Mouse (Mus musculus): ENCODE results near the gene Gm20388. TPM values are rescaled to one million over a fixed set of nuclear protein-coding genes. Genes with fewer than 3 reads are reported as not detected.

Gene Gm20388
- polyA plus RNA-seq, 2 experiments, result 8.5 TPM; not detected in 1

DNA sequence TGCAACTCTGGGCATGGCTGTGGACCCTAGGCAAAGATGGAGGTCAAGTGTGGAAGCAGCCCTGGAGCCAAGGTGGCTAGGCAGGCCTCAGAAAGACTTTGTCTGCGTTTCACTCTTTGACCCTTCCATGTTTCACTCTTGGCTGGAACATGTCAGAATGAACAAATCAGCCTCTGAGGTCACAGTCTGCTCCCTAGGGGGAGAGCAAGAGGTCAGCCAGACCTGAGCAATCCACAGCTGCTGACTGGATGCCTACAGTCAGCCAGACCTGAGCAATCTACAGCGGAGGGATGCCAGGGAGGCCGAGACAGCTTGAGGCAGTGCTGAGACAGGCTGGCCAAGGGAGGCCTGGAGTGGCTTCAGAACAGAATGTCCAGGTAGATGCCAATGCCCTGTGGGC is 3270.8 kb downstream of the Gm20388 start:
- TF ChIP-seq EP300 (IDR thresholded peaks at IDR 0.05; ENCODE audit: low read depth) (no peak), CTCF (IDR thresholded peaks at IDR 0.05; ENCODE audit: low read depth) (no peak)
- Histone ChIP-seq H3K27ac (no peak overlapping the region), H3K4me3 (ENCODE audit: insufficient read depth in 1 of 2, low read depth in 2 of 2, low read length in 2 of 2) (no peak overlapping the region), H3K4me1 (replicated peaks; ENCODE audit: control insufficient read depth in 2 of 2, insufficient read depth in 2 of 2, low read length in 1 of 2) (no peaks in the 10 kb centered on the region; a peak in 1 of 4 replicates), H3K9me3 (ENCODE audit: control insufficient read depth, low read length) (no peaks in the 10 kb centered on the region; the same call in 1 of the 2 replicates), H3K27me3 (ENCODE audit: control insufficient read depth, insufficient read depth, low read length) (no peaks in the 10 kb centered on the region), H3K4me2 (ENCODE audit: low read depth) (no peak overlapping the region), H3K9ac (replicated peaks) (no peak overlapping the region), H3K36me3 (replicated peaks; ENCODE audit: control insufficient read depth, insufficient read depth, low read depth) (no peaks in the 10 kb centered on the region)
- DNase-seq (ENCODE audit: low read depth in 3 of 3, low spot score in 3 of 3) (peak in 1 of 3 experiments; percentile 24), ATAC-seq (ENCODE audit: insufficient read depth) (peak; percentile 39; the same call in 1 of the 2 replicates)
- WGBS (ENCODE audit: insufficient replicate concordance), result 62% methylated on average over 3 of the region's 3 CpGs

- WGBS (ENCODE audit: insufficient replicate concordance), result 49% methylated on average over 19 of the region's 19 CpGs
- ATAC-seq (ENCODE audit: insufficient read depth), result no peak
- no peak for TF ChIP-seq EP300 (IDR thresholded peaks at IDR 0.05; ENCODE audit: low read depth)
- no peak for TF ChIP-seq CTCF (IDR thresholded peaks at IDR 0.05; ENCODE audit: low read depth)
- Histone ChIP-seq H3K27ac (no peak within 1 kb of the TSS), H3K4me2 (ENCODE audit: low read depth) (no peak within 1 kb of the TSS), H3K4me3 (ENCODE audit: insufficient read depth in 1 of 2, low read depth in 2 of 2, low read length in 2 of 2) (no peak within 1 kb of the TSS), H3K9me3 (ENCODE audit: control insufficient read depth, low read length) (no peaks in the 10 kb centered on the region), H3K4me1 (replicated peaks; ENCODE audit: control insufficient read depth in 2 of 2, insufficient read depth in 2 of 2, low read length in 1 of 2) (peaks cover 2 to 16% of the 10 kb centered on the region in 2 experiments; a peak in 3 of 4 replicates), H3K36me3 (replicated peaks; ENCODE audit: control insufficient read depth, insufficient read depth, low read depth) (no peaks in the 10 kb centered on the region), H3K27me3 (ENCODE audit: control insufficient read depth, insufficient read depth, low read length) (no peaks in the 10 kb centered on the region), H3K9ac (replicated peaks) (no peak within 1 kb of the TSS)
- DNase-seq (ENCODE audit: low read depth in 3 of 3, low spot score in 3 of 3), result no peak
These were observed 3275.1 kb downstream of the Gm20388 start, which contains the start of gene Dpep1 for GRCm38 (mm10) chr8:123185566-123186409. TSS of gene Dpep1 (plus strand) at chr8:123186242.

- no peak overlapping the region for H3K27ac ChIP-seq
- TF ChIP-seq EP300 (IDR thresholded peaks at IDR 0.05; ENCODE audit: low read depth) (no peak), CTCF (IDR thresholded peaks at IDR 0.05; ENCODE audit: low read depth) (no peak)
- H3K9me3 ChIP-seq (ENCODE audit: control insufficient read depth, low read length), result no peaks in the 10 kb centered on the region
- H3K4me2 ChIP-seq (ENCODE audit: low read depth), result no peak overlapping the region
- no peaks in the 10 kb centered on the region for H3K27me3 ChIP-seq (ENCODE audit: control insufficient read depth, insufficient read depth, low read length)
- peaks cover 2 to 22% of the 10 kb centered on the region in 2 experiments; a peak in 3 of 4 replicates for H3K4me1 ChIP-seq (replicated peaks; ENCODE audit: control insufficient read depth in 2 of 2, insufficient read depth in 2 of 2, low read length in 1 of 2)
- H3K36me3 ChIP-seq (replicated peaks; ENCODE audit: control insufficient read depth, insufficient read depth, low read depth), result no peaks in the 10 kb centered on the region
- ATAC-seq (ENCODE audit: insufficient read depth) (no peak), DNase-seq (ENCODE audit: low read depth in 3 of 3, low spot score in 3 of 3) (no peak)
- no peak overlapping the region for H3K4me3 ChIP-seq (ENCODE audit: insufficient read depth in 1 of 2, low read depth in 2 of 2, low read length in 2 of 2)
- WGBS (ENCODE audit: insufficient replicate concordance), result 70% methylated on average over 2 of the region's 2 CpGs
- H3K9ac ChIP-seq (replicated peaks), result no peak overlapping the region
These were observed 3277.4 kb downstream of the Gm20388 start for GRCm38 (mm10) chr8:123188006-123188405.

DNA sequence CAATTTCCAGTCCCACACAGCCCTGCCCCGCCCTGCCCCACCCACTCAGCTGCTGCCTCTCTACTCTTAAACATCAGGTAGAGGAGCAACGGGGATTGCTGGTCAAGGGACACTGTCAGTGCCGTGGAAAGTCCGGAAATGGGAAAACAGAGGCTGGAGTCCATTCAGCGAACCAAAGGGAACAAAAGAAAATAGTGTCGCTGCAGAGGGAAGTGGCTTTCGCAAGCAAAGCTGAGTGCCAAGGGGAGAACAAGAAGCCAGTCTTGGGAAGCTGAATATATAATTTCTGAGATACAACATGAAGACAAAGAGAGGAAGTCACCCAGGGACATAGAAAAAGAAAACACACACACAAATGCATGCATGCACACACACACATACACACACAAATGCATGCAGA is 3278.2 kb downstream of the Gm20388 start:
- Histone ChIP-seq H3K4me1 (replicated peaks; ENCODE audit: control insufficient read depth in 2 of 2, insufficient read depth in 2 of 2, low read length in 1 of 2) (peaks cover 2 to 22% of the 10 kb centered on the region in 2 experiments; a peak in 3 of 4 replicates), H3K27me3 (ENCODE audit: control insufficient read depth, insufficient read depth, low read length) (no peaks in the 10 kb centered on the region)
- WGBS (ENCODE audit: insufficient replicate concordance), result 38% methylated on average over 7 of the region's 7 CpGs

DNA sequence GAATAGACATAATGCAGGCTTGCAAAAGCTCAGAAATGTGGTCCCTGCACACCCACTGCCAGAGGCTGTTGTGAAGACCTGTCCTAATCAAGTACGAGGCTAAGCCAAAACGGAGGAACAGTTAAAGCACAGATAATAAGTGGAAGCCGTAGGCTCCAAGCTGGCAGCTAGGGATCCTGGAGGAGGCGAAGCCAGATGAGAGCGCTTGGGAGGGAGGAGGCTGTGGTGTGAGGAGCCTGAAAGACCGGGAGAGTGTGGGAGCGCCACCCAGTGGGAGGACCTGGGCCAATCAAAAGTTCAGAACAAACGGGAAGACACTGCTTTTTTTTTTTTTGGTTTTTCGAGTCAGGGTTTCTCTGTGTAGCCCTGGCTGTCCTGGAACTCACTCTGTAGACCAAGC is 3280.0 kb downstream of the Gm20388 start:
- Histone ChIP-seq H3K36me3 (replicated peaks; ENCODE audit: control insufficient read depth, insufficient read depth, low read depth) (no peaks in the 10 kb centered on the region), H3K4me3 (ENCODE audit: insufficient read depth in 1 of 2, low read depth in 2 of 2, low read length in 2 of 2) (no peak overlapping the region), H3K4me2 (ENCODE audit: low read depth) (no peak overlapping the region), H3K27me3 (ENCODE audit: control insufficient read depth, insufficient read depth, low read length) (no peaks in the 10 kb centered on the region), H3K27ac (no peak overlapping the region), H3K9ac (replicated peaks) (no peak overlapping the region), H3K4me1 (replicated peaks; ENCODE audit: control insufficient read depth in 2 of 2, insufficient read depth in 2 of 2, low read length in 1 of 2) (peaks cover 2 to 22% of the 10 kb centered on the region in 2 experiments; a peak in 3 of 4 replicates), H3K9me3 (ENCODE audit: control insufficient read depth, low read length) (no peaks in the 10 kb centered on the region)
- 3% methylated on average over 9 of the region's 9 CpGs for WGBS (ENCODE audit: insufficient replicate concordance)
- TF ChIP-seq EP300 (IDR thresholded peaks at IDR 0.05; ENCODE audit: low read depth) (no peak), CTCF (IDR thresholded peaks at IDR 0.05; ENCODE audit: low read depth) (peak; percentile 79)
- ATAC-seq (ENCODE audit: insufficient read depth) (no peak), DNase-seq (ENCODE audit: low read depth in 3 of 3, low spot score in 3 of 3) (peak; percentile 41 to 56 (median 49))

More for the DNA sequence above, 3278.2 kb downstream of the Gm20388 start:
- no peak overlapping the region for H3K27ac ChIP-seq
- H3K4me2 ChIP-seq (ENCODE audit: low read depth), result no peak overlapping the region
- no peaks in the 10 kb centered on the region for H3K9me3 ChIP-seq (ENCODE audit: control insufficient read depth, low read length)
- no peak overlapping the region for H3K4me3 ChIP-seq (ENCODE audit: insufficient read depth in 1 of 2, low read depth in 2 of 2, low read length in 2 of 2)
- TF ChIP-seq EP300 (IDR thresholded peaks at IDR 0.05; ENCODE audit: low read depth), result no peak
- ATAC-seq (ENCODE audit: insufficient read depth) (no peak), DNase-seq (ENCODE audit: low read depth in 3 of 3, low spot score in 3 of 3) (no peak)
- H3K9ac ChIP-seq (replicated peaks), result no peak overlapping the region
- H3K36me3 ChIP-seq (replicated peaks; ENCODE audit: control insufficient read depth, insufficient read depth, low read depth), result no peaks in the 10 kb centered on the region

Data from liver, embryonic 14.5 days (tissue).